Mouse (Mus musculus): Measurements from ENCODE around the gene Ext2. TPM values are rescaled to one million over a fixed set of nuclear protein-coding genes. Genes with fewer than 3 reads are reported as not detected.

Ext2 gene
- total RNA-seq, 2 experiments from 2014 or later: 50.9 to 52.8 TPM

GRCm38 (mm10) chr2:93801097-93801496, 21.3 kb downstream of the Ext2 start:
- no peak overlapping the region for H3K27ac ChIP-seq
- H3K4me3 ChIP-seq: no peak overlapping the region
- no peak for DNase-seq (ENCODE audit: low spot score in 2 of 2)
- no peak for TF ChIP-seq CTCF (conservative IDR thresholded peaks at IDR 0.05)

- Histone ChIP-seq H3K4me3 (no peak overlapping the region), H3K27ac (no peak overlapping the region)
- TF ChIP-seq CTCF (conservative IDR thresholded peaks at IDR 0.05): peak; percentile 32
- no peak for DNase-seq (ENCODE audit: low spot score in 2 of 2)
Observed at GRCm38 (mm10) chr2:93797162-93797795, 25.1 kb downstream of the Ext2 start.

- Histone ChIP-seq H3K27ac (no peak overlapping the region), H3K4me3 (no peak overlapping the region)
- no peak for TF ChIP-seq CTCF (conservative IDR thresholded peaks at IDR 0.05)
- no peak for DNase-seq (ENCODE audit: low spot score in 2 of 2)
Observed at GRCm38 (mm10) chr2:93794375-93794774, 28.0 kb downstream of the Ext2 start.

GRCm38 (mm10) chr2:93791516-93792499, 30.6 kb downstream of the Ext2 start:
- TF ChIP-seq CTCF (conservative IDR thresholded peaks at IDR 0.05): 0 out of 2 replicates have a peak, but pooled peaks have one; percentile 4
- Histone ChIP-seq H3K27ac (peak overlapping the region; percentile 64), H3K4me3 (no peak overlapping the region)
- DNase-seq (ENCODE audit: low spot score in 2 of 2): no peak

- DNase-seq (ENCODE audit: low spot score in 2 of 2): no peak
- no peak for TF ChIP-seq CTCF (conservative IDR thresholded peaks at IDR 0.05)
- peak overlapping the region; percentile 64; the same call in 1 of the 2 replicates for H3K27ac ChIP-seq
Observed at GRCm38 (mm10) chr2:93790798-93791345, 31.5 kb downstream of the Ext2 start.

GRCm38 (mm10) chr2:93788557-93788956, 33.8 kb downstream of the Ext2 start:
- TF ChIP-seq CTCF (conservative IDR thresholded peaks at IDR 0.05): no peak
- H3K4me3 ChIP-seq: no peak overlapping the region
- peak overlapping the region; percentile 78 for H3K27ac ChIP-seq
- DNase-seq (ENCODE audit: low spot score in 2 of 2): no peak

More at GRCm38 (mm10) chr2:93790798-93791345, 31.5 kb downstream of the Ext2 start:
- H3K4me3 ChIP-seq: no peak overlapping the region

GRCm38 (mm10) chr2:93786175-93786574, 36.2 kb downstream of the Ext2 start:
- Histone ChIP-seq H3K4me3 (no peak overlapping the region), H3K27ac (peak overlapping the region; percentile 81; the same call in 1 of the 2 replicates)
- peak; percentile 88 for TF ChIP-seq CTCF (conservative IDR thresholded peaks at IDR 0.05)
- peak; percentile 80 to 83 for DNase-seq (ENCODE audit: low spot score in 2 of 2)

GRCm38 (mm10) chr2:93785432-93785798, 37.0 kb downstream of the Ext2 start:
- no peak for DNase-seq (ENCODE audit: low spot score in 2 of 2)
- no peak for TF ChIP-seq CTCF (conservative IDR thresholded peaks at IDR 0.05)
- Histone ChIP-seq H3K27ac (peak overlapping the region; percentile 81), H3K4me3 (no peak overlapping the region)

- Histone ChIP-seq H3K4me3 (no peak overlapping the region), H3K27ac (peak overlapping the region; percentile 81)
- TF ChIP-seq CTCF (conservative IDR thresholded peaks at IDR 0.05): no peak
- DNase-seq (ENCODE audit: low spot score in 2 of 2): no peak
Observed at GRCm38 (mm10) chr2:93784721-93785431, 37.5 kb downstream of the Ext2 start.

- no peak for DNase-seq (ENCODE audit: low spot score in 2 of 2)
- Histone ChIP-seq H3K27ac (peak overlapping the region; percentile 81), H3K4me3 (no peak overlapping the region)
- TF ChIP-seq CTCF (conservative IDR thresholded peaks at IDR 0.05): no peak
Observed at GRCm38 (mm10) chr2:93783926-93784539, 38.3 kb downstream of the Ext2 start.

- no peak for TF ChIP-seq CTCF (conservative IDR thresholded peaks at IDR 0.05)
- H3K27ac ChIP-seq: no peak overlapping the region
- no peak for DNase-seq (ENCODE audit: low spot score in 2 of 2)
- no peak overlapping the region for H3K4me3 ChIP-seq
Observed at GRCm38 (mm10) chr2:93782682-93783081, 39.7 kb downstream of the Ext2 start.

- Histone ChIP-seq H3K27ac (no peak overlapping the region), H3K4me3 (no peak overlapping the region)
- no peak for TF ChIP-seq CTCF (conservative IDR thresholded peaks at IDR 0.05)
- no peak for DNase-seq (ENCODE audit: low spot score in 2 of 2)
Observed at GRCm38 (mm10) chr2:93782156-93782555, 40.2 kb downstream of the Ext2 start.

Measured in layer of hippocampus, adult 2 months (tissue).